Mouse (Mus musculus): Measurements from ENCODE around the gene Cct3.
"Not testable (repeated sequence)": the region's sequence is repeated elsewhere in the genome, so short reads cannot be mapped to it uniquely, and the experiment has no call there.

Cct3 gene

GRCm38 (mm10) chr3:88296561-88297318 is at the start of gene Cct3, which contains the start of gene Tsacc:
Gene Cct3, plus strand, starts transcription at chr3:88297116.
Gene Tsacc, minus strand, starts transcription at chr3:88296999.
- in situ Hi-C loops (cut with MseI, MboI), result no loop called here

- in situ Hi-C loops (cut with MseI, MboI), result no loop called here
Measured at GRCm38 (mm10) chr3:88247666-88248065, 49.2 kb upstream of the Cct3 start.

- in situ Hi-C loops (cut with MseI, MboI), result no loop called here
Measured at GRCm38 (mm10) chr3:88248406-88248805, 48.5 kb upstream of the Cct3 start.

- in situ Hi-C loops (cut with MseI, MboI), result no loop called here
Measured at GRCm38 (mm10) chr3:88252739-88253138, 44.2 kb upstream of the Cct3 start.

- in situ Hi-C loops (cut with MseI, MboI), result no loop called here
Measured at GRCm38 (mm10) chr3:88254268-88254926, 42.5 kb upstream of the Cct3 start, which contains the start of gene Rhbg. Gene Rhbg, minus strand, starts transcription at chr3:88254709.

- in situ Hi-C loops (cut with MseI, MboI), result no loop called here
Measured at GRCm38 (mm10) chr3:88255950-88256349, 41.0 kb upstream of the Cct3 start.

- in situ Hi-C loops (cut with MseI, MboI), result no loop called here
Measured at GRCm38 (mm10) chr3:88256382-88256781, 40.5 kb upstream of the Cct3 start.

- in situ Hi-C loops (cut with MseI, MboI), result no loop called here
Measured at GRCm38 (mm10) chr3:88262346-88262745, 34.6 kb upstream of the Cct3 start.

GRCm38 (mm10) chr3:88268014-88268413 is 28.9 kb upstream of the Cct3 start:
- in situ Hi-C loops (cut with MseI, MboI), result not testable (repeated sequence)

GRCm38 (mm10) chr3:88268991-88269390 is 27.9 kb upstream of the Cct3 start:
- in situ Hi-C loops (cut with MseI, MboI), result no loop called here

GRCm38 (mm10) chr3:88271298-88271697 is 25.6 kb upstream of the Cct3 start:
- in situ Hi-C loops (cut with MseI, MboI), result not testable (repeated sequence)

GRCm38 (mm10) chr3:88271859-88272258 is 25.1 kb upstream of the Cct3 start:
- in situ Hi-C loops (cut with MseI, MboI), result no loop called here

- in situ Hi-C loops (cut with MseI, MboI), result no loop called here
Measured at GRCm38 (mm10) chr3:88274002-88274401, 22.9 kb upstream of the Cct3 start.

- in situ Hi-C loops (cut with MseI, MboI), result no loop called here
Measured at GRCm38 (mm10) chr3:88276121-88276520, 20.8 kb upstream of the Cct3 start.

- in situ Hi-C loops (cut with MseI, MboI), result no loop called here
Measured at GRCm38 (mm10) chr3:88276529-88277143, 20.3 kb upstream of the Cct3 start.

- in situ Hi-C loops (cut with MseI, MboI), result no loop called here
Measured at GRCm38 (mm10) chr3:88280035-88280434, 16.9 kb upstream of the Cct3 start.

- in situ Hi-C loops (cut with MseI, MboI), result not testable (repeated sequence)
Measured at GRCm38 (mm10) chr3:88281141-88281916, 15.6 kb upstream of the Cct3 start.

GRCm38 (mm10) chr3:88284815-88285564 is 11.9 kb upstream of the Cct3 start:
- in situ Hi-C loops (cut with MseI, MboI), result not testable (repeated sequence)

GRCm38 (mm10) chr3:88285565-88285895 is 11.4 kb upstream of the Cct3 start:
- in situ Hi-C loops (cut with MseI, MboI), result not testable (repeated sequence)

GRCm38 (mm10) chr3:88287110-88287509 is 9.8 kb upstream of the Cct3 start, which contains the start of gene Gm38392:
Gene Gm38392, minus strand, starts transcription at chr3:88287210.
- in situ Hi-C loops (cut with MseI, MboI), result no loop called here

GRCm38 (mm10) chr3:88288133-88288713 is 8.7 kb upstream of the Cct3 start:
- in situ Hi-C loops (cut with MseI, MboI), result not testable (repeated sequence)

Data from mouse trophoblast stem cell (cell line).